14 mouse cellular contexts compared by ENCODE assay signal in the genomic region with DNA sequence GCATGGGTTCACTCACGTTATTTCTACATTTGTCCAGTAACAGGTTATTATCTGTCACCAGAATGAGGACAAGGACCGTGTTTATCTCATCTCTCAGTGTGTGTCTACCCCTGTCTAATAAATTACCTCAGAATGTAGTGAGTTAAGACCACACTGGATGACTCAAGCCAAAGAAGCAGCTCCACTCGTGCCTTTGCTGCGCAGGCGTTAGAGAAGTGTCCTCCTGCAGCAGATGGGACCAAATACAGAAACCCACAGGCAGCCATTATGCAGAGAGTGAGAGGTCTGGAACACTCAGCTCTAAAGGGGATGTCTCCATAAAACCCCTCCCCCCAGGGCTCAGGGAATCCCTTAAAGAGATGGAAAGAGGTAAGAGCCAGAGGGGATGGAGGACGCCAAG. TPM values are rescaled to one million over a fixed set of nuclear protein-coding genes. Genes with fewer than 3 reads are reported as not detected.
DNase-seq lines count a peak whose midpoint lies in the region.
"Had no signal": no experiment of that assay in that cellular context is flagged by ENCODE, and none has a peak within 500 bp of the region (broad histone marks: within the 10 kb centered on the region; RNA-seq: fewer than 3 reads in every experiment).

No protein-coding gene starts in this region.

- DNase-seq in adrenal gland, adult (ENCODE audit: inconsistent age in 2 of 2, low spot score in 1 of 2): peak; percentile 65 to 81
- no peak for DNase-seq in adrenal gland, postnatal 10 days
- peak; percentile 47 for DNase-seq in adrenal gland, postnatal 14 days
- no peak for DNase-seq in adrenal gland, postnatal 4 days (ENCODE audit: low spot score in 2 of 2)
- DNase-seq in heart, adult 11 months: peak; percentile 65
- DNase-seq in heart, adult 9 months (ENCODE audit: low spot score in 2 of 2): no peak
- DNase-seq: B cell, adult 2 months; cerebellum, adult 11 months; cerebellum, adult 18-20 months; cerebellum, adult 8-10 months; cerebellum, adult 9-11 months; cerebellum, postnatal 14 days; cerebellum, postnatal 36 days; embryo, embryonic 11 days had no signal

RNA-seq across cellular contexts. Expression of a gene that starts 50.2 kb away (rescaled TPM):
- total RNA-seq in adrenal gland, postnatal 10 days (2021): 10 to 100 TPM; 19.8 to 26.7 TPM
- 28.5 and 33.8 TPM in 2 replicates for total RNA-seq in adrenal gland, postnatal 14 days (2021)
- 10 to 100 TPM; 22.7 to 33.1 TPM for total RNA-seq in adrenal gland, postnatal 4 days (2021)

Comparison
In these comparisons a context has a peak if more than half of its experiments do, and no peak if none do; other contexts are left out.
1. DNase-seq: peak in adrenal gland, adult (2 of 2), adrenal gland, postnatal 14 days (single experiment) and heart, adult 11 months (single experiment); none in adrenal gland, postnatal 10 days (single experiment), adrenal gland, postnatal 4 days (0 of 2) and heart, adult 9 months (0 of 2).